16 mouse cellular contexts compared by ENCODE assay signal in the genomic region with DNA sequence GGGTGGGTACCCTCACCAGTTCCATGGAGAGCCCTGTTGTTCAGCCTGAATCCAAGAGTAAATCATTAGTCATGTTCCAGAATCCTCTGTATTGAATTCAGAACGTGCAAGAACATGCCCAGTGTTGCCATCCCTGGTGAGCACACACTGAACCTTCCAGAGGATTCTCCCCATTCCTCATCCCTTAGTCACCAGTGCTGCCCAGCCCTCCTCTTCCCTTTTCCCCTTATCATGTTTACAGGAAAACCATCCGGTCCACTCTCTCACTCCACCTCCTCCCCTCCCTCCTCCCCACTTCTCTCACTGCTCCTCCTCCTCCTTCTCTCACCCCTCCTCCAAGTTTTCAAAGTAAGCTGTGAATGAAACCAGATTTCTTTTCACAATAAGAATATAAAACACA. TPM values are rescaled to one million over a fixed set of nuclear protein-coding genes. Genes with fewer than 3 reads are reported as not detected.
DNase-seq lines count a peak whose midpoint lies in the region; ATAC-seq and TF ChIP-seq lines count a peak whose summit lies in the region.
"Had no signal": no experiment of that assay in that cellular context is flagged by ENCODE, and none has a peak within 500 bp of the region (broad histone marks: within the 10 kb centered on the region; RNA-seq: fewer than 3 reads in every experiment).

No protein-coding gene starts in this region.

- TF ChIP-seq CTCF in Patski (IDR thresholded peaks at IDR 0.05) = no peak

- no peaks in the 10 kb centered on the region for H3K9me3 ChIP-seq in embryonic facial prominence, embryonic 14.5 days (ENCODE audit: control insufficient read depth, low read length)
- H3K9me3 ChIP-seq in embryonic facial prominence, embryonic 10.5 days = no peaks in the 10 kb centered on the region
- no peaks in the 10 kb centered on the region for H3K9me3 ChIP-seq in liver, embryonic 16.5 days (replicated peaks; ENCODE audit: control insufficient read depth, low read length)
- no peaks in the 10 kb centered on the region for H3K9me3 ChIP-seq in liver, embryonic 12.5 days (replicated peaks)
- H3K9me3 ChIP-seq in stomach, embryonic 14.5 days (ENCODE audit: control insufficient read depth, low read depth, low read length) = no peaks in the 10 kb centered on the region
- H3K9me3 ChIP-seq: forebrain, embryonic 12.5 days; limb, embryonic 15.5 days had no signal

- CTCF ChIA-PET in Patski (lab: Charles Lee) = no interaction called here

- ATAC-seq in embryonic facial prominence, embryonic 14.5 days (ENCODE audit: low read depth) = peak; percentile 55
- peak; percentile 24; the same call in 1 of the 2 replicates for ATAC-seq in liver, embryonic 16.5 days (ENCODE audit: low read depth)
- no peak for ATAC-seq in liver, embryonic 12.5 days
- ATAC-seq in Patski = peak; percentile 57
- ATAC-seq in stomach, embryonic 14.5 days (ENCODE audit: insufficient number of reproducible peaks, insufficient read depth, low FRiP score, low read depth) = peak; percentile 63; the same call in 1 of the 2 replicates

- H3K4me3 ChIP-seq in embryonic facial prominence, embryonic 14.5 days (ENCODE audit: low read depth, low read length) = no peak overlapping the region
- no peak overlapping the region for H3K4me3 ChIP-seq in embryonic facial prominence, embryonic 10.5 days
- no peak overlapping the region for H3K4me3 ChIP-seq in liver, embryonic 16.5 days (ENCODE audit: low read depth, low read length)
- H3K4me3 ChIP-seq in liver, embryonic 12.5 days = no peak overlapping the region
- H3K4me3 ChIP-seq in stomach, embryonic 14.5 days (ENCODE audit: low read depth, low read length) = no peak overlapping the region
- H3K4me3 ChIP-seq: forebrain, embryonic 12.5 days; gastrocnemius, adult 2 months; limb, embryonic 15.5 days had no signal

- POLR2A ChIA-PET in Patski (lab: Charles Lee) = interaction anchor here (0.7 to 0.8 kb wide), 2 partner anchors 29 to 143 kb away, joined by 3 to 5 read pairs; no protein-coding TSS in a partner anchor

- H3K27ac ChIP-seq in embryonic facial prominence, embryonic 14.5 days (replicated peaks; ENCODE audit: low read depth, low read length) = no peak overlapping the region
- H3K27ac ChIP-seq in embryonic facial prominence, embryonic 10.5 days (replicated peaks) = no peak overlapping the region
- H3K27ac ChIP-seq in liver, embryonic 16.5 days (ENCODE audit: low read length) = no peak overlapping the region
- H3K27ac ChIP-seq in liver, embryonic 12.5 days = no peak overlapping the region
- H3K27ac ChIP-seq in stomach, embryonic 14.5 days (ENCODE audit: low read length) = no peak overlapping the region
- H3K27ac ChIP-seq: forebrain, embryonic 12.5 days; gastrocnemius, adult 2 months; limb, embryonic 15.5 days had no signal

- H3K9ac ChIP-seq in embryonic facial prominence, embryonic 14.5 days (ENCODE audit: low read depth, low read length) = no peak overlapping the region
- no peak overlapping the region for H3K9ac ChIP-seq in liver, embryonic 16.5 days (ENCODE audit: low read depth, low read length)
- no peak overlapping the region for H3K9ac ChIP-seq in liver, embryonic 12.5 days
- H3K9ac ChIP-seq in stomach, embryonic 14.5 days (replicated peaks; ENCODE audit: low read depth, low read length) = no peak overlapping the region
- H3K9ac ChIP-seq: forebrain, embryonic 12.5 days; limb, embryonic 15.5 days had no signal

- in situ Hi-C loops in Patski (cut with MboI; ENCODE audit: low pct_unique_long_range_greater_than_20kb) = no loop called here

- peaks cover 12% of the 10 kb centered on the region; the same call in 1 of the 2 replicates for H3K4me1 ChIP-seq in embryonic facial prominence, embryonic 14.5 days (ENCODE audit: control insufficient read depth, insufficient read depth, low read length)
- H3K4me1 ChIP-seq in embryonic facial prominence, embryonic 10.5 days = peaks cover 7% of the 10 kb centered on the region; the same call in 1 of the 2 replicates
- peaks cover 6% of the 10 kb centered on the region for H3K4me1 ChIP-seq in liver, embryonic 16.5 days (ENCODE audit: control insufficient read depth, low read depth, low read length)
- H3K4me1 ChIP-seq in liver, embryonic 12.5 days = no peaks in the 10 kb centered on the region
- no peaks in the 10 kb centered on the region for H3K4me1 ChIP-seq in stomach, embryonic 14.5 days (ENCODE audit: control insufficient read depth, insufficient read depth, low read length)
- H3K4me1 ChIP-seq: forebrain, embryonic 12.5 days had no signal

- no peaks in the 10 kb centered on the region for H3K36me3 ChIP-seq in embryonic facial prominence, embryonic 14.5 days (ENCODE audit: control insufficient read depth, insufficient read depth, low read length)
- H3K36me3 ChIP-seq in embryonic facial prominence, embryonic 10.5 days (replicated peaks) = no peaks in the 10 kb centered on the region
- no peaks in the 10 kb centered on the region for H3K36me3 ChIP-seq in liver, embryonic 16.5 days (ENCODE audit: control insufficient read depth, insufficient read depth)
- no peaks in the 10 kb centered on the region for H3K36me3 ChIP-seq in liver, embryonic 12.5 days
- no peaks in the 10 kb centered on the region for H3K36me3 ChIP-seq in stomach, embryonic 14.5 days (ENCODE audit: control insufficient read depth, insufficient read depth, low read length)
- H3K36me3 ChIP-seq: forebrain, embryonic 12.5 days; limb, embryonic 15.5 days had no signal

- H3K4me2 ChIP-seq in embryonic facial prominence, embryonic 14.5 days (ENCODE audit: low read depth, low read length) = no peak overlapping the region
- H3K4me2 ChIP-seq in liver, embryonic 16.5 days (ENCODE audit: low read depth, low read length) = no peak overlapping the region
- H3K4me2 ChIP-seq in liver, embryonic 12.5 days = no peak overlapping the region
- H3K4me2 ChIP-seq in stomach, embryonic 14.5 days (replicated peaks; ENCODE audit: low read depth, low read length) = no peak overlapping the region
- H3K4me2 ChIP-seq: forebrain, embryonic 12.5 days; limb, embryonic 15.5 days had no signal

- 25% methylated on average over 2 of the region's 2 CpGs for WGBS in embryonic facial prominence, embryonic 14.5 days
- WGBS in embryonic facial prominence, embryonic 10.5 days = 47% methylated on average over 2 of the region's 2 CpGs
- 14% methylated on average over 2 of the region's 2 CpGs for WGBS in liver, embryonic 16.5 days (ENCODE audit: insufficient replicate concordance)
- 20% methylated on average over 2 of the region's 2 CpGs for WGBS in liver, embryonic 12.5 days (ENCODE audit: insufficient replicate concordance)
- 10% methylated on average over 2 of the region's 2 CpGs for WGBS in stomach, embryonic 14.5 days

- H3K27me3 ChIP-seq in embryonic facial prominence, embryonic 14.5 days (replicated peaks; ENCODE audit: control insufficient read depth, insufficient read depth, low read length) = no peaks in the 10 kb centered on the region
- H3K27me3 ChIP-seq in embryonic facial prominence, embryonic 10.5 days (replicated peaks; ENCODE audit: low read depth, poor library complexity, severe bottlenecking) = no peaks in the 10 kb centered on the region
- H3K27me3 ChIP-seq in liver, embryonic 16.5 days (ENCODE audit: control insufficient read depth, insufficient read depth, low read depth, low read length) = no peaks in the 10 kb centered on the region
- H3K27me3 ChIP-seq in liver, embryonic 12.5 days (replicated peaks) = no peaks in the 10 kb centered on the region; the same call in 1 of the 2 replicates
- no peaks in the 10 kb centered on the region for H3K27me3 ChIP-seq in Patski
- H3K27me3 ChIP-seq in stomach, embryonic 14.5 days (ENCODE audit: control insufficient read depth, insufficient read depth, low read length) = no peaks in the 10 kb centered on the region
- H3K27me3 ChIP-seq: forebrain, embryonic 12.5 days had no signal

- peak; percentile 66 for DNase-seq in embryonic facial prominence, embryonic 14.5 days (ENCODE audit: low spot score)
- no peak for DNase-seq in embryonic facial prominence, embryonic 10.5 days (ENCODE audit: low spot score)
- DNase-seq in Patski (ENCODE audit: low read depth, low spot score) = no peak
- DNase-seq in left cerebral cortex, adult 9 months (ENCODE audit: low spot score in 2 of 2) = no peak
- no peak for DNase-seq in right cerebral cortex, postnatal 36 days (ENCODE audit: low spot score in 2 of 2)
- DNase-seq: cerebellum, adult 9-10 months; gastrocnemius, adult 2 months; heart, postnatal 10 days; kidney, postnatal 10 days; layer of hippocampus, adult 9-11 months; right cerebral cortex, postnatal 4 days had no signal

RNA-seq across cellular contexts. Expression of gene Tgfa, which starts 14.4 kb away (rescaled TPM):
- polyA plus RNA-seq in embryonic facial prominence, embryonic 14.5 days (2014; fragmentation: Nextera tagmentation; extraction: Ambion mirVana) = 4.5 and 5.2 TPM in 2 replicates
- 2.1 and 2.4 TPM in 2 replicates for polyA plus RNA-seq in embryonic facial prominence, embryonic 10.5 days (2016; fragmentation: Nextera tagmentation; extraction: Ambion mirVana)
- polyA plus RNA-seq in liver, embryonic 16.5 days (2015; fragmentation: Nextera tagmentation; extraction: Ambion mirVana) = 2.3 and 2.4 TPM in 2 replicates
- polyA plus RNA-seq in liver, embryonic 12.5 days (2016; fragmentation: Nextera tagmentation; extraction: Ambion mirVana) = 1.4 and 2.1 TPM in 2 replicates
- 3.1 TPM for polyA plus RNA-seq in Patski (2021)
- polyA plus RNA-seq in stomach, embryonic 14.5 days (2014; fragmentation: Nextera tagmentation; extraction: Ambion mirVana) = 4.7 and 5.8 TPM in 2 replicates
